23 mouse cellular contexts compared by ENCODE assay signal in genomic region chr9:57257627-57258026, GRCm38 (mm10). TPM values are rescaled to one million over a fixed set of nuclear protein-coding genes. Genes with fewer than 3 reads are reported as not detected.
"Had no signal": no experiment of that assay in that cellular context is flagged by ENCODE, and none has a peak within 500 bp of the region (broad histone marks: within the 10 kb centered on the region; RNA-seq: fewer than 3 reads in every experiment).

No protein-coding gene starts in this region.

- DNase-seq: kidney, adult 11 months; kidney, adult 9 months; left cerebral cortex, postnatal 4 days; lung, embryonic 14.5 days; lung, postnatal 10 days; lung, postnatal 4 days; thymus, adult 18-20 months; thymus, postnatal 14 days had no signal

- ATAC-seq: liver, embryonic 12.5 days; midbrain, embryonic 13.5 days had no signal

- H3K27ac ChIP-seq: kidney, postnatal 0 days; limb, embryonic 15.5 days; liver, embryonic 12.5 days; midbrain, embryonic 13.5 days; neural tube, embryonic 15.5 days had no signal

- H3K4me3 ChIP-seq: limb, embryonic 15.5 days; liver, embryonic 12.5 days; midbrain, embryonic 13.5 days; myocyte; neural tube, embryonic 15.5 days had no signal

- H3K27me3 ChIP-seq: limb, embryonic 15.5 days; liver, embryonic 12.5 days had no signal

- H3K4me2 ChIP-seq: limb, embryonic 15.5 days; liver, embryonic 12.5 days; lung, embryonic 14.5 days; midbrain, embryonic 13.5 days; neural tube, embryonic 15.5 days had no signal

- H3K9ac ChIP-seq: limb, embryonic 15.5 days; liver, embryonic 12.5 days; lung, embryonic 14.5 days; midbrain, embryonic 13.5 days; neural tube, embryonic 15.5 days had no signal

- H3K9me3 ChIP-seq: limb, embryonic 15.5 days; liver, embryonic 12.5 days; midbrain, embryonic 13.5 days; neural tube, embryonic 15.5 days had no signal

RNA-seq across cellular contexts. Expression of gene Trcg1, which starts 21.3 kb away (rescaled TPM):
- total RNA-seq: layer of hippocampus, adult 18-20 months; layer of hippocampus, postnatal 14 days; left cerebral cortex, adult 18-20 months; left cerebral cortex, postnatal 10 days; left cerebral cortex, postnatal 4 days; megakaryocyte-erythroid progenitor cell, adult 5-6 weeks had no signal
- polyA plus RNA-seq: limb, embryonic 15.5 days; liver, embryonic 12.5 days; liver, embryonic 16.5 days; lung, embryonic 14.5 days; midbrain, embryonic 13.5 days; myocyte; neural tube, embryonic 11.5 days; neural tube, embryonic 15.5 days; small intestine, adult 2 months; stomach, embryonic 16.5 days had no signal
